Mouse (Mus musculus) kidney, adult 2 months (tissue): ENCODE measurements around the gene Syne1.

Experiments
- CTCF ChIP-seq: fragments of 200-500 bp; conservative IDR thresholded peaks from 2 replicates; pipeline ENCODE4 v1.5.1; 2011; ENCODE audit warnings: low read depth, mild to moderate bottlenecking, control low read depth, low read length, moderate library complexity, mixed read lengths; ENCODE audit not compliant: insufficient read depth, insufficient read length
- POLR2A ChIP-seq: fragments of 200-500 bp; IDR thresholded peaks from one replicate; pipeline ENCODE4 v1.6.1; 2011; ENCODE audit warnings: low read depth, low read length, control low read depth

GRCm38 (mm10) chr10:5192861-5193490 lies 358.3 kb downstream of the Syne1 start:
- TF ChIP-seq CTCF (no peak), POLR2A (no peak)
